Mouse (Mus musculus) heart, postnatal 0 days (tissue): ENCODE measurements around the gene Tcf3.

ENCODE experiments used
- CTCF ChIP-seq: IDR thresholded peaks from 2 replicates; pipeline ENCODE4 v1.5.1; 2016; ENCODE audit warnings: antibody characterized with exemption, control low read depth, low read depth
- EP300 ChIP-seq: IDR thresholded peaks from 2 replicates; pipeline ENCODE4 v1.6.1; 2016; ENCODE audit warnings: antibody characterized with exemption, low read depth

DNA sequence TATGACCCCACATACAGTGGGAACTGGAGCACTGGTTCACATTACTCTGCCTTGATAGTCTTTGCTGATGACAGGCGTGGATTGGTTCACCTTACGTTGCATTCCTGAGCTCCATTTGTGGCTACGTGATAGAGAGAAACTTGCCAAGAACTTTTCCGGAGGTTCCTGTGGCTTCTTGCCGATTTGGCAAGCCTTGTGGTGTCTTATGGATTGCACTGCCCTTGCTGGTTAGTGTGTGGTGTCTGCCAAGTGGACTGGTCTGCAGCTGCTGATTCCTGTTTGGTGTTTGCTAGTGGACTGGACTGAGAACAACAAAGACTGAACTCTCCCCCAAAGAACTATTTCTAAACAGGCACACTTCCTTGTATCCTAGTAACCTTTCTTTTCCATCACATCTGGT, 21.3 kb upstream of the Tcf3 start:
- TF ChIP-seq EP300, result no peak
- no peak for TF ChIP-seq CTCF
